Mouse (Mus musculus) hindbrain, embryonic 13.5 days (tissue): ENCODE data around the gene Tmem95. TPM values are rescaled to one million over a fixed set of nuclear protein-coding genes. Genes with fewer than 3 reads are reported as not detected.

Source experiments
- ATAC-seq: fragments of 200-750 bp; cut with Nextera tagmentation; 2 replicates; pipeline ENCODE4 v1.8.0; 2017; ENCODE audit warnings: moderate TSS enrichment; ENCODE audit not compliant: low FRiP score
- H3K27ac ChIP-seq: fragments of 300-500 bp; sonication (generic); 2 replicates; pipeline ENCODE4 v1.5.1; 2015; ENCODE audit warnings: inconsistent platforms, mild to moderate bottlenecking, moderate library complexity
- H3K27me3 ChIP-seq: fragments of 300-500 bp; sonication (generic); 2 replicates; pipeline ENCODE4 v1.6.1; 2015; ENCODE audit warnings: mild to moderate bottlenecking, inconsistent platforms
- H3K36me3 ChIP-seq: fragments of 300-500 bp; sonication (generic); 2 replicates; pipeline ENCODE4 v1.6.1; 2015; ENCODE audit warnings: mild to moderate bottlenecking, inconsistent platforms
- H3K4me1 ChIP-seq: fragments of 300-500 bp; sonication (generic); replicated peaks from 2 replicates; pipeline ENCODE4 v1.6.1; 2015; ENCODE audit warnings: inconsistent platforms
- H3K4me2 ChIP-seq: fragments of 300-500 bp; sonication (generic); 2 replicates; pipeline ENCODE4 v1.6.1; 2015; ENCODE audit warnings: inconsistent platforms, mild to moderate bottlenecking, moderate library complexity
- H3K4me3 ChIP-seq: fragments of 300-500 bp; sonication (generic); 2 replicates; pipeline ENCODE4 v1.5.1; 2015; ENCODE audit warnings: mild to moderate bottlenecking, inconsistent platforms
- H3K9ac ChIP-seq: fragments of 300-500 bp; sonication (generic); 2 replicates; pipeline ENCODE4 v1.6.1; 2015; ENCODE audit warnings: mild to moderate bottlenecking, inconsistent platforms
- H3K9me3 ChIP-seq: fragments of 300-500 bp; sonication (generic); 2 replicates; pipeline ENCODE4 v1.6.1; 2016; ENCODE audit warnings: inconsistent platforms
- WGBS: fragments of 180-500 bp; shearing (Covaris S2); methylation state at CpG from one replicate; pipeline ENCODE4 v1.1.7; 2015; 5-methylcytosine and 5-hydroxymethylcytosine counted together
- polyA plus RNA-seq: library from polyadenylated mRNA; unstranded; fragments of >200 nt; fragmentation: Nextera tagmentation; extraction: Ambion mirVana; gene quantifications from 2 replicates; pipeline ENCODE4 v1.2.1, GENCODE M21; 2015

The Tmem95 gene
- polyA plus RNA-seq, 1 experiment from 2014 or later, result not detected

- Histone ChIP-seq H3K27me3 (peaks cover 38% of the 10 kb centered on the region), H3K4me3 (no peak overlapping the region), H3K27ac (no peak overlapping the region), H3K9ac (no peak overlapping the region), H3K36me3 (no peaks in the 10 kb centered on the region), H3K9me3 (no peaks in the 10 kb centered on the region), H3K4me1 (peaks cover 22% of the 10 kb centered on the region), H3K4me2 (no peak overlapping the region)
- WGBS, result 84% methylated on average over 9 of the region's 9 CpGs
- no peak for ATAC-seq
Measured at GRCm38 (mm10) chr11:69884240-69884639, 6.4 kb upstream of the Tmem95 start.

GRCm38 (mm10) chr11:69883527-69884151, 5.8 kb upstream of the Tmem95 start:
- H3K4me1 ChIP-seq, result peaks cover 27% of the 10 kb centered on the region
- H3K4me2 ChIP-seq, result no peak overlapping the region
- no peaks in the 10 kb centered on the region for H3K36me3 ChIP-seq
- H3K27ac ChIP-seq, result no peak overlapping the region
- 91% methylated on average over 8 of the region's 8 CpGs for WGBS
- peaks cover 42% of the 10 kb centered on the region for H3K27me3 ChIP-seq
- no peak for ATAC-seq
- H3K4me3 ChIP-seq, result no peak overlapping the region
- no peak overlapping the region for H3K9ac ChIP-seq
- no peaks in the 10 kb centered on the region for H3K9me3 ChIP-seq

GRCm38 (mm10) chr11:69883066-69883465, 5.2 kb upstream of the Tmem95 start:
- H3K27me3 ChIP-seq, result peaks cover 42% of the 10 kb centered on the region
- H3K4me2 ChIP-seq, result no peak overlapping the region
- no peaks in the 10 kb centered on the region for H3K9me3 ChIP-seq
- peaks cover 32% of the 10 kb centered on the region for H3K4me1 ChIP-seq
- no peak for ATAC-seq
- no peak overlapping the region for H3K27ac ChIP-seq
- WGBS, result 62% methylated on average over 4 of the region's 4 CpGs
- H3K36me3 ChIP-seq, result no peaks in the 10 kb centered on the region
- no peak overlapping the region for H3K9ac ChIP-seq
- H3K4me3 ChIP-seq, result no peak overlapping the region

GRCm38 (mm10) chr11:69881787-69882670, 4.2 kb upstream of the Tmem95 start:
- Histone ChIP-seq H3K4me3 (peak overlapping the region; percentile 40), H3K36me3 (no peaks in the 10 kb centered on the region), H3K27ac (no peak overlapping the region), H3K9ac (0 out of 2 replicates have a peak overlapping the region, but pooled peaks have one; percentile 71), H3K4me1 (peaks cover 34% of the 10 kb centered on the region), H3K27me3 (peaks cover 42% of the 10 kb centered on the region), H3K4me2 (peak overlapping the region; percentile 73), H3K9me3 (no peaks in the 10 kb centered on the region)
- no peak for ATAC-seq
- 64% methylated on average over 21 of the region's 21 CpGs for WGBS

GRCm38 (mm10) chr11:69880853-69881603, 3.2 kb upstream of the Tmem95 start, which contains the start of gene Kctd11:
Gene Kctd11, minus strand, starts transcription at chr11:69881406.
- Histone ChIP-seq H3K4me1 (peaks cover 36% of the 10 kb centered on the region), H3K9me3 (no peaks in the 10 kb centered on the region), H3K36me3 (no peaks in the 10 kb centered on the region), H3K4me3 (peak within 1 kb of the TSS; percentile 40), H3K27ac (peak within 1 kb of the TSS; percentile 58), H3K4me2 (peak within 1 kb of the TSS; percentile 73), H3K9ac (peak within 1 kb of the TSS; percentile 71), H3K27me3 (peaks cover 42% of the 10 kb centered on the region)
- ATAC-seq, result peak; percentile 82
- whole genome bisulfite sequencing, result under 1% methylated on average over 41 of the region's 46 CpGs

- H3K4me2 ChIP-seq, result peak overlapping the region; percentile 73
- H3K27me3 ChIP-seq, result peaks cover 40% of the 10 kb centered on the region
- H3K4me1 ChIP-seq, result peaks cover 36% of the 10 kb centered on the region
- peak overlapping the region; percentile 71 for H3K9ac ChIP-seq
- no peaks in the 10 kb centered on the region for H3K36me3 ChIP-seq
- WGBS, result under 1% methylated on average over 18 of the region's 18 CpGs
- no peaks in the 10 kb centered on the region for H3K9me3 ChIP-seq
- H3K27ac ChIP-seq, result peak overlapping the region; percentile 58
- H3K4me3 ChIP-seq, result peak overlapping the region; percentile 40
- no peak; the same call in 1 of the 2 replicates for ATAC-seq
Measured at GRCm38 (mm10) chr11:69880506-69880852, 2.7 kb upstream of the Tmem95 start.

GRCm38 (mm10) chr11:69879711-69880110, 1.9 kb upstream of the Tmem95 start:
- ATAC-seq, result no peak
- H3K4me3 ChIP-seq, result peak overlapping the region; percentile 40
- H3K27me3 ChIP-seq, result peaks cover 38% of the 10 kb centered on the region
- H3K4me1 ChIP-seq, result peaks cover 36% of the 10 kb centered on the region
- no peaks in the 10 kb centered on the region for H3K36me3 ChIP-seq
- H3K4me2 ChIP-seq, result peak overlapping the region; percentile 73
- peak overlapping the region; percentile 58 for H3K9ac ChIP-seq
- H3K27ac ChIP-seq, result no peak overlapping the region
- 60% methylated on average over 15 of the region's 15 CpGs for WGBS
- no peaks in the 10 kb centered on the region for H3K9me3 ChIP-seq

GRCm38 (mm10) chr11:69878952-69879351, 1.1 kb upstream of the Tmem95 start:
- 0 out of 2 replicates have a peak overlapping the region, but pooled peaks have one; percentile 73 for H3K4me2 ChIP-seq
- H3K27ac ChIP-seq, result no peak overlapping the region
- peaks cover 36% of the 10 kb centered on the region for H3K27me3 ChIP-seq
- no peak for ATAC-seq
- peaks cover 36% of the 10 kb centered on the region for H3K4me1 ChIP-seq
- no peaks in the 10 kb centered on the region for H3K9me3 ChIP-seq
- no peaks in the 10 kb centered on the region for H3K36me3 ChIP-seq
- no peak overlapping the region for H3K9ac ChIP-seq
- WGBS, result 89% methylated on average over 6 of the region's 6 CpGs
- no peak overlapping the region for H3K4me3 ChIP-seq

GRCm38 (mm10) chr11:69878399-69878798, 581 bp upstream of the Tmem95 start:
- 0 out of 2 replicates have a peak overlapping the region, but pooled peaks have one; percentile 30 for H3K27ac ChIP-seq
- peaks cover 35% of the 10 kb centered on the region for H3K27me3 ChIP-seq

GRCm38 (mm10) chr11:69876867-69877266, 951 bp downstream of the Tmem95 start:
- Histone ChIP-seq H3K4me3 (peak overlapping the region; percentile 12; the same call in 1 of the 2 replicates), H3K36me3 (no peaks in the 10 kb centered on the region), H3K4me2 (peak overlapping the region; percentile 33), H3K9ac (0 out of 2 replicates have a peak overlapping the region, but pooled peaks have one; percentile 24), H3K27me3 (peaks cover 26% of the 10 kb centered on the region), H3K4me1 (peaks cover 36% of the 10 kb centered on the region), H3K27ac (no peak overlapping the region), H3K9me3 (no peaks in the 10 kb centered on the region)
- ATAC-seq, result peak; percentile 45; the same call in 1 of the 2 replicates
- WGBS, result 2% methylated on average over 12 of the region's 12 CpGs

More at GRCm38 (mm10) chr11:69878399-69878798, 581 bp upstream of the Tmem95 start:
- H3K9ac ChIP-seq, result no peak overlapping the region
- 79% methylated on average over 3 of the region's 3 CpGs for WGBS
- ATAC-seq, result no peak
- H3K36me3 ChIP-seq, result no peaks in the 10 kb centered on the region
- H3K4me1 ChIP-seq, result peaks cover 36% of the 10 kb centered on the region
- H3K4me2 ChIP-seq, result no peak overlapping the region
- H3K4me3 ChIP-seq, result no peak overlapping the region
- H3K9me3 ChIP-seq, result no peaks in the 10 kb centered on the region

GRCm38 (mm10) chr11:69876186-69876585, 1.6 kb downstream of the Tmem95 start:
- Histone ChIP-seq H3K9me3 (no peaks in the 10 kb centered on the region), H3K4me2 (no peak overlapping the region), H3K27me3 (peaks cover 19% of the 10 kb centered on the region), H3K36me3 (no peaks in the 10 kb centered on the region), H3K4me1 (peaks cover 29% of the 10 kb centered on the region), H3K27ac (no peak overlapping the region), H3K9ac (0 out of 2 replicates have a peak overlapping the region, but pooled peaks have one; percentile 24), H3K4me3 (no peak overlapping the region)
- 68% methylated on average over 7 of the region's 7 CpGs for WGBS
- no peak for ATAC-seq

GRCm38 (mm10) chr11:69872451-69872850, 5.4 kb downstream of the Tmem95 start:
- Histone ChIP-seq H3K4me2 (no peak overlapping the region), H3K9ac (no peak overlapping the region), H3K36me3 (no peaks in the 10 kb centered on the region), H3K27me3 (no peaks in the 10 kb centered on the region; the same call in 1 of the 2 replicates), H3K4me1 (peaks cover 4% of the 10 kb centered on the region; the same call in 1 of the 2 replicates), H3K4me3 (no peak overlapping the region), H3K9me3 (no peaks in the 10 kb centered on the region), H3K27ac (no peak overlapping the region)
- 85% methylated on average over 4 of the region's 4 CpGs for WGBS
- ATAC-seq, result no peak
